ENCODE assay signal across 8 mouse cellular contexts in genomic region chr12:24651063-24651557, GRCm38 (mm10). TPM values are rescaled to one million over a fixed set of nuclear protein-coding genes. Genes with fewer than 3 reads are reported as not detected.
DNase-seq lines count a peak whose midpoint lies in the region; ATAC-seq and TF ChIP-seq lines count a peak whose summit lies in the region.

Klf11 (plus strand) TSS chr12:24651274.

- H3K4me3 ChIP-seq in cortical plate, adult 2 months (ENCODE audit: insufficient read depth, low read length): peak within 1 kb of the TSS; percentile 68

- H3K4me1 ChIP-seq in cortical plate, adult 2 months (ENCODE audit: control insufficient read depth, insufficient read depth, low read length): peaks cover 5% of the 10 kb centered on the region

- peak; percentile 98 for DNase-seq in gastrocnemius, postnatal 10 days
- peak; percentile 97 for DNase-seq in induced T-regulatory cell, adult 2 months (ENCODE audit: low read depth)
- DNase-seq in left cerebral cortex, adult 9 months (ENCODE audit: low spot score in 2 of 2): peak; percentile 91 to 97
- peak; percentile 97 for DNase-seq in right cerebral cortex, postnatal 14 days
- DNase-seq in urinary bladder, postnatal 36 days (ENCODE audit: low spot score in 2 of 2): peak; percentile 98 to 99

- no peak for TF ChIP-seq CTCF in cortical plate, adult 2 months (IDR thresholded peaks at IDR 0.05; ENCODE audit: extremely low read depth, insufficient read depth, low read length)

- peak within 1 kb of the TSS; percentile 98 for H3K27ac ChIP-seq in cortical plate, adult 2 months (ENCODE audit: insufficient read depth, low read length)

- ATAC-seq in activated CD4-positive, CD25-positive, alpha-beta regulatory T cell, adult 4 months: peak; percentile 84
- ATAC-seq in megakaryocyte progenitor cell, adult 5-6 weeks (replicated peaks; ENCODE audit: poor library complexity): peak; percentile 65

- no peak for TF ChIP-seq POLR2A in cortical plate, adult 2 months (IDR thresholded peaks at IDR 0.05; ENCODE audit: extremely low read depth, insufficient read depth, low read length)

RNA-seq across cellular contexts. Expression of gene Klf11, which starts in this region (rescaled TPM):
- polyA plus RNA-seq in activated CD4-positive, CD25-positive, alpha-beta regulatory T cell, adult 4 months (2017; shearing (Covaris generic)): 1 to 10 TPM; 2.0 to 2.1 TPM
- polyA plus RNA-seq in cortical plate, adult 2 months (2012; rRNA removed): 6.7 and 7.2 TPM in 2 replicates
- 10 to 100 TPM in 1 of 2 experiments, 1 to 10 TPM in 1; 9.5 to 11.4 TPM for total RNA-seq in gastrocnemius, postnatal 10 days (2021)
- total RNA-seq in megakaryocyte progenitor cell, adult 5-6 weeks (2015): 7.4 and 9.1 TPM in 2 replicates
- total RNA-seq in megakaryocyte progenitor cell, adult 5-6 weeks (2017): 6.6 and 7.8 TPM in 2 replicates

Comparison
In these comparisons a context has a peak if more than half of its experiments do, and no peak if none do; other contexts are left out.
1. Peak in every context shown above with its lines: DNase-seq, ATAC-seq, H3K4me3 ChIP-seq and H3K27ac ChIP-seq.